Mouse (Mus musculus) mesoderm, embryonic 11.5 days (tissue): ENCODE results near the gene Sema4c.
A peak's percentile ranks its signal among the peaks of the same experiment; 100 is the strongest.

Experiments used
- DNase-seq: peaks from one replicate; pipeline ENCODE4 v3.0.0-alpha.2; 2012; ENCODE audit warnings: low read depth, low spot score

Sema4c gene

GRCm38 (mm10) chr1:36535477-36536396 is 22.4 kb downstream of the Sema4c start:
- no peak for DNase-seq

DNA sequence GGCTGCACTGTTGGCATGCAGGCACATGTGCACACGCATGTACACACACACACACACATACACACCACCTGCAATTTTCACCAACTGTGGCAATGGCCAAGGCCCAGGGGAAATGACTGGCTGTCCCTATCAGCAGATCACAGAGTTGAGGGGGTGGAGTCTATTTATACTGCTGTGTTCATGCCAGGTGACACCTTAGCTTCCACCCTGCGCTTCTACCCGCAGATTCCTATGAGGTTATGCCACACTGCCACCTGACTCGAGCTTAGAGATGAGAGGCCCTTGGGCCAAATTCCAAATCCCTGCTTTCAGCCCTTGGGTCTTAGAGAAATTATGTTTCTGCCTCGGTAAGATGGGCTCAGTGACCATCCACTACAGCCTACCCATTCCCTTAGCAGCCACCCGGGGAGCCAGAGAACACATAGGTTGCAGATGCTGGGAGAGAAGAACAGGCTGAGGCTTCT is 23.5 kb downstream of the Sema4c start:
- no peak for DNase-seq

DNA sequence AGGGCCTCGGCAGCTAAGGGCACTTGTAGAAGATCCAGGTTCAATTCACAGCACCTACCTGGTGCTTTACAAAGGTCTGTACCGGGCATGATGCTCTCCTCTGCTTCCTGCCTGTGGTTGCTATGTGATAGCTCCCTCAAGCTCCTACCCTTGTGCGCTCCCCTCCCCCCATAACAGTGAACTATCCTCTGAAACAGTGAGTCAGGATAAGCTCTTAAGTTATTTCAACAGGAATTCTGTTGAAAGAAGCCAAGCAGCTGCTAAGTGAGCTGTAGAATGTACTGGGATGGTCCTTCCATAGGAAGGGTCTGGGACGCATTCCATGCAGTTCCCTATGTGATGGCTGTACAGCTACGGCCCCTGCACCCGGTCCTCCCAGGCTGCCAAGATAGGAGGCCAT is 24.6 kb downstream of the Sema4c start:
- no peak for DNase-seq

DNA sequence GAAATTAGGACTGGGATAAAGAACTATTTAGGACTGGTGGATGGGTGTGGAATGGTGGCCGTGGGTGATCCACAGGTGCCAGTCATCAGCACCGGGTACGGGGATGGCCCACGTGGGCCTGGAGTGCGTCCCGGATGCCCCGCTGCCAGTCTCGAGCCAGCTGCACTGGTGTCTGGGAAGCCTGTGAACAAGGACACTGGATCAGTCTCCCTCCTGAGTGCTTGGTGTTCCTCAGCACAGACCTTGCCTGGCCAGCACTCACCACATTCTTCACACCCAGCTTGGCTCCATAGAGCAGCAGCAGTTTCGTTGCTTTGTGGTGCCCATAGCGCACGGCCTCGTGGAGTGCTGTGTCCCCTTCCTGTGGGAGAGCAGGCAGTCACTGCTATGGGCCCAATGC is 26.7 kb downstream of the Sema4c start:
- no peak for DNase-seq

GRCm38 (mm10) chr1:36530962-36531361 is 27.2 kb downstream of the Sema4c start:
- DNase-seq = no peak

DNA sequence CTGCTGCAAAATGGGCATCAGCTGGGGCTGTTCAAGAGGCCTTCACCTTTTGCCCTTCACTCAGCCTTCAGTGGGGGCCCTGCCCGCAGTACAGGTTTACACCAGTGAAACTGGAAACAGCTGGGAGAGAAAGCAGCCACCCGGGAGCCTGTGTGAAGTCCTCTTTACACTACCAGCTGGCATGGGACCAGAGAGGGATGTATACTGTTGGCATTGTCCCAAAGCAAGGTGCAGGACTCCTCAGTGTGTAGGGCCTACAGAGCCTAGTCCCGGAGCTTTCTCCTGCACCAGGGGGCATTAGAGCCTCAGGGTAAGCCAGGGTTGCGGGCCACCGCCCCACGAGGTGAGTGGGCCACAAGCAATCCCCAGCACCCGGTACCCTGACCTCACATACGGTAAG is 27.7 kb downstream of the Sema4c start:
- no peak for DNase-seq

GRCm38 (mm10) chr1:36529875-36530274 is 28.3 kb downstream of the Sema4c start:
- no peak for DNase-seq

- DNase-seq = no peak
These were observed 28.9 kb downstream of the Sema4c start for GRCm38 (mm10) chr1:36529274-36529673.

DNA sequence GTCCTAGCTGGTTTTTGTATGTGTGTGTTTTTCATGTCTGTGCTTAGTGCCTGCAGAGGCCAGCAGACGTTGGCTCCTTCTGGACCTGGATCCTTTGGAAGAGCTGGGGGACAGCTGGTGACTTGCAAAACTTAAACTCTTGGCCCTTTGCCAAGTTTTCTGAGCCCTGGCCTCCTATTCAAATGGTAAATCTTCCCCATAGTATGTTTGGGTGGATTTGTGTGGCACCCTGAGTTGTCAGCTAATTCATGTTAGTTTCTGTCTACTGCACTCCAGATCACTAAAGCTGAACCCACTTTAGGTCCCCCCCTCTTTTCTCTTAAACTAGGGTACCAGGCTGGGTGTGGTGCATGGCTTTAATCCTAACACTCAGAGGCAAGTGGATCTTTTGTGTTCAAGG is 29.8 kb downstream of the Sema4c start:
- DNase-seq = peak; percentile 43

DNA sequence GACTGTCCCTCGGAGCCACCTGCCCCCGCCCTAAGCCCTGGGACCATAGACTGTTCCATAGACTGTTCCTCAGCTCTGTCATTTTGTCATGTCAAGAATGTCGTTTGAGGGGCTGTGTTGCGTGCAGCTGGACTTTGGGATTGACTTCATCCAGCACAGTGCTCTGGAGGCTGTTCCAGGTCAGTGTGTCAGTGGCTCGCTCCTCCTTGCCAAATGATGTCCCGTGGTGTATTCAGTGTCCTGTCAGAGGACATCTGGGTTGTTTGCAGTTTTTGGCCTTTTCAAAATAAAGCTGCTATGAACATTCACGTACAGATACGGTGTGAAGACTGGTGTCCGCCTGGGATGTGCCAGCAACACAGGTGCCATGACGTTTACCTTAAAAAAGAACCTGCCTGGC is 31.2 kb downstream of the Sema4c start:
- DNase-seq = no peak

GRCm38 (mm10) chr1:36525774-36526173 is 32.4 kb downstream of the Sema4c start:
- DNase-seq = no peak

DNA sequence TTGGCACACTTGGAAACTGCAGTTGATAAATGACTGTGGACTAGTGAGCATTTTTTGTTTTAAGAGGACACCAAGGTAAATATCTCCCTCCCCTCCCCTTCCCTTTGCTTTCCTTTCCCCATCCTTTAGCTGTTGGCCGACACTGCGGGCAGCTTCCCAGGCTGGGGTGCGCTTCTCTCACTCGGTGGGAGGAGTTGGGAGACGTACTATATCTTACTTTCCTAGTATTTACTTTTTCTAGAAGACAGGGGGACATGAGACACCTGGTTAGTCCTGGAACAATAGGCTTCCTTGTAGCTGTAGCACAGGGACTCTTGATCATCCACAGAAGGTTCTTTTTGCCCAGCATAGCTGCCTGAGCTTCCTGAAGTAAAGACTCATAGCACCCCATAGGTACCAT is 34.1 kb downstream of the Sema4c start:
- no peak for DNase-seq

DNA sequence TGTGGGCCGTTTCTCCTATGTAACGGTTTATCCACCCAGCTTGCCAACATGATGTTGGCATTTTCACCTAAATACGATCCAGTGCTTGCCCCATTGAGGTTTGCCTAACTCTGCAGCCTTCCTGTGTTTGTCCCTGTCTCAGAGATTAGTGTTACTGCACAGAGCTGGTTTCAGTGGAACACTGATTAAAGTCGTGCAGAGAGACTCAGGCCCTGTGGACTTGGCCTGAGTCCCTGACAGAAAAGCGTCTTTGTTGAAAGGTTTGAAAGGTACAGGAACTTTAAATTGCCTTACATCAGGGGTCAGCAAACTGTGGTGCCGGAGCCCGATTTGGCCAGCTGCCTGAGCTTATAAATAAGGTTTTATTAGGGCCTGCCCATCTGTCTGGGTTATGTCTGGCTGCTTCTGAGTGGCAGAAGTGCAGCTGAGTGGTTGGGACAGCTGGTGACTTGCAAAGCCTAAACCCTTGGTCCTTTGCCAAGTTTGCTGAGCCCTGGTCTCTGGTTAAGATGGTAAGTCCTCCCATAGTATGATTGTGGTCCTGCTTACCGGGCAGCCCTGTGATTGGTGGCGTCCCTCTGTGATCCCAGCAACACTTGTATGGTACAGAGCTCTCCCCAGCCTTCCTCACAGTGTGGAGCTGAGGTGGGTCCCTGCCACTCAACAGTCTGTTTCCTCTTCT is 34.7 kb downstream of the Sema4c start:
- no peak for DNase-seq

GRCm38 (mm10) chr1:36522210-36522609 is 35.9 kb downstream of the Sema4c start:
- DNase-seq = no peak

DNA sequence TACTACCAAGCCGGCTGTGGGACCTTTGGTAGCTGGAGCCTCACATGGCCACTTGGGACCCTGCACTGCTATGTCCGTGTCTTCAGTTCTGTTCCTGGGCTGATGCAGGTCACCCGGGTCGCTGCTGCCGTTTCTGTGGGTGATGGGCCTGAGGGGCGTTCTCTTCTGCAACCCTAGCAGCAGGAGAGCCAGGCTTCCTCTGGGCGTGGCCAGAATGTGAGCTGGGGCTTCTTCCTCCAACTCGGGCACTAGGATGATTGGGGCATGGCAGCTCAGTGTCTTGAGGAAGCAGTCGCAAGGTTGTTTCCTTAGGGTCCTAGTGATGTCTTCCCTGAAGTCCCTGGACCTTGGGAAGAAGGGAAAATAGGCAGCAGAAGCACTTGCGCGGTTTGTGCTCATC is 38.5 kb downstream of the Sema4c start:
- DNase-seq = no peak

DNA sequence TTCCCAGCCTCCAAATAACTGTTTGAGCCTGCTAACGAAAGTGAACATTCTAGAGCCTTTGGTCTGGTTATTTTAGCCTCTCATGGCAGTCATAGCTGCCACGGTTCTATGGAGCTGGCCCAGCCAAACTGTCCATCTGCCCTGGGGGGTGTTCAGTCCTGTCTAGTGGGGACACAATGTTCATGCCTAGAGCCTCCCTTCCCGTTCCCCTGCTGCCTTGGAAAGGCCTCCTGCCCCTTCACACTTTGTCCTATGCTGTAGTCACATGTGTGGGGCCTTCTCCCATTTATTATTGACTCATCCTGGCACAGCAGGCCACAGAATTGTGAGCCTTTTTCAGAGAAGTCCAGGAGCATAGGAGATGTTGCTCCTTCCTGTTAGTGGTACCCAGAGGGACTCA is 39.9 kb downstream of the Sema4c start:
- DNase-seq = no peak

GRCm38 (mm10) chr1:36513718-36514117 is 44.4 kb downstream of the Sema4c start:
- peak; percentile 60 for DNase-seq

- DNase-seq = no peak
These were observed 44.8 kb downstream of the Sema4c start for GRCm38 (mm10) chr1:36513310-36513709.

DNA sequence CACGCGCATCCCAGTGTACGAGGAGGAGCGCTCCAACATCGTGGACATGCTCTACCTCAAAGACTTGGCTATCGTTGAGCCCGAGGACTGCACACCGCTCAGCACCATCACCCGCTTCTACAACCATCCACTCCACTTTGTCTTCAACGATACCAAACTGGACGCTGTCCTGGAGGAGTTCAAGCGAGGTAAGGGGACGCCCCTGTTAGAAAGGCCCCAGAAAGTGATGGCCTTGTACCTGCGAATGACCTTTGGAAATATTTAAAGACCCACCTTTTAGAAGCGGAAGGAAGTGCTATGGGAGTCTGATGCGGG is 45.2 kb downstream of the Sema4c start:
- no peak for DNase-seq

GRCm38 (mm10) chr1:36512089-36512965 is 45.8 kb downstream of the Sema4c start:
- peak; percentile 57 for DNase-seq

GRCm38 (mm10) chr1:36511289-36512021 is 46.7 kb downstream of the Sema4c start, which contains the start of gene Cnnm3:
Cnnm3 (plus strand) TSS chr1:36511867.
- peak; percentile 97 for DNase-seq
